Mouse (Mus musculus) small intestine, adult 10 weeks (tissue): ENCODE data around the gene Heatr4. TPM values are rescaled to one million over a fixed set of nuclear protein-coding genes. Genes with fewer than 3 reads are reported as not detected.

Experiments
- polyA plus RNA-seq: library from polyadenylated mRNA; stranded (reverse); fragments of 350-450 nt; fragmentation: Illumina TruSeq; extraction: RNeasy Lipid Tissue Mini Kit (QIAGEN cat#74804); gene quantifications from one replicate; pipeline ENCODE4 v1.2.3, GENCODE M21; 2014; ENCODE audit warnings: low replicate concordance

Heatr4 gene
- not detected for polyA plus RNA-seq

DNA sequence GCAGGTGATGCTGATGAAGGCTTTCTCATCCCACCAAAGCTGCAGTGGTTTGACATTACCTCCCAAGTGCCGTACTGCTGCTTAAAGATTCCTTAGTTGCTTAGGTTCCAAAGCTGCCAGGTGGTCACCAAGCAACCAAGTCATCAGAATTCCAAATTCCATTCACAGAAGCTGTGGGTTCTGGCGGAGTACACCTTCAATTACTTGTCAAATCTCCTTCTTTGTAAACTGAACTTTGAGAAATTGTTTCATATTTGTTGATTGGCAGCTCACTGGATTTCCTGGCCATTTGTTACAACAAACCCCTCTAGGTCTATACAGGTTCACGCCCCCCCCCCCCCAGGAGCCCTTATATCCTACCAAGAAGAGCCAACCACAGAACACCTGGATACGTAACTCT is at the start of gene Heatr4:
Gene Heatr4 (minus strand): TSS at position 101 of the 400 bp plus-strand sequence.

DNA sequence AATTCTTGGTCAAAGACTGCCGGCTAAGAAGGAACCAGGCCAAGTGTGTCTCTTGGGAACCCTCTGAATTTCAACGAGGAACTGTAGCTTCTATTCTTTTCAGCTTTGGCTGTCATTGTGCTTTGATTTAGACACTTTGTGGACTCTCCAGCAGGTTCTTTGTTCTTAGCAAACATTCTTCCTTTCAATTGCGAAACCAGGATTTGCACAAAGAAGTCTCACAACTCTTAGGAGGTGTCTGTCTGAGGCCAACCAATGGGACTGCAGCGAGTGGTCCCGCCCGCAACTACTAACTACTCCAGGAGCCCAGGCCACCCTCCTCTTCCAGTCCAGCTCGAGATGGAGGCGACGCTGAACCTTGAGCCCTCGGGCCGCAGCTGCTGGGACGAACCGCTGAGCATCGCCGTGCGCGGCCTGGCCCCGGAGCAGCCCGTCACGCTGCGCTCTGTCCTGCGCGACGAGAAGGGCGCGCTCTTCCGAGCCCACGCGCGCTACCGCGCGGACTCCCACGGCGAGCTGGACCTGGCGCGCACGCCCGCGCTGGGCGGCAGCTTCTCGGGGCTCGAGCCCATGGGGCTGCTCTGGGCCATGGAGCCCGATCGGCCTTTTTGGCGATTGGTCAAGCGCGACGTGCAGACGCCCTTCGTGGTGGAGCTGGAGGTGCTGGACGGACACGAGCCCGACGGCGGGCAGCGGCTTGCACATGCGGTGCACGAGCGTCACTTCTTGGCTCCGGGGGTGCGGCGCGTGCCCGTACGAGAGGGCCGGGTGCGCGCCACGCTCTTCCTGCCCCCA is 24.7 kb upstream of the Heatr4 start, which contains the start of gene Acot1:
Gene Acot1 (plus strand): TSS at position 320 of the 795 bp plus-strand sequence.

DNA sequence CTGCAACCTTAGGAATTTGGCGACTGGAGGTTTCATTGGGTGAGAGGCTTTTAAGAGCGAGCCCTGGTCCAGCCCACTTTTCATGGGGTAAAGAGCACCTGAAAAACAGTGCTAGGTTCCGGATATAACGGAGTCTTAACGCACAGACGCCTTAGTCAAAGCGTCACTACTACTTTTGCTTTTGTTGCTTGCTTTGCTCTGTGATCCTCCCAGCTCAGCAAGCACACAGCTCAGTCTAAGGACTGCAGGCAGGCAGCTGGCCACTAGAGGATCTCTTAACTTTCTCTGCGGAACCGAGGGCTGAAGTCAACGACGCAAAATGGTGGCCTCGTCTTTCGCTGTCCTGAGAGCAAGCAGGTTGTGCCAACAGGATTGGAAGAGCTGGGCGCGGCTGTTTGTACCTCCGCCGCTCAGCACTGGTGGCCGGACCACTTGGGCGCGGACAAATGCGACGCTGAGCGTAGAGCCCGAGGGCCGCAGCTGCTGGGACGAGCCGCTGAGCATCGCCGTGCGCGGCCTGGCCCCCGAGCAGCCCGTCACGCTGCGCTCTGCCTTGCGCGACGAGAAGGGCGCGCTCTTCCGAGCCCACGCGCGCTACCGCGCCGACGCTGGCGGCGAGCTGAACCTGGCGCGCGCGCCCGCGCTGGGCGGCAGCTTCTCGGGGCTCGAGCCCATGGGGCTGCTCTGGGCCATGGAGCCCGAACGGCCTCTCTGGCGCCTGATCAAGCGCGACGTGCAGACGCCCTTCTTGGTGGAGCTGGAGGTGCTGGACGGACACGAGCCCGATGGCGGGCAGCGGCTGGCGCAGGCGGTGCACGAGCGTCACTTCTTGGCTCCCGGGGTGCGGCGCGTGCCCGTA is 3.2 kb upstream of the Heatr4 start, which contains the start of gene Acot2:
Gene Acot2 (plus strand): TSS at position 279 of the 859 bp plus-strand sequence.

DNA sequence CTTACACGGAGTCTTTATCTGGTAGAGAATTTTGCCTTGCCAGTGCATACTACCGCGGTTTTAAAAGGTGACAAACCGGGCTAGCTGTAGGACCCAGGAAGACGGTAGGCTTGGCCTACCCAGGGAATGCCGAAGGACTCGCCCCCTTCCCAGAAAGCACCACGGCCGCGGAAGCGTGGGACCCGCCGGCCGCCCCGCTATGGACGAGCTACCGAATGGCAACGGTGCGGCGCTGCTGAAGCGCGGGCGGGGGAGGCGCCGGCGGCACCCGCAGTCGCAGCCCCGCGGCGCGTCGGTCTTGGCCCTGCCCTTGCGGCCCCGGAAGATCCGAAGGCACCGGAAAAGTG is 34.2 kb downstream of the Heatr4 start, which contains the start of gene Riox1:
Gene Riox1 (plus strand): TSS at position 116 of the 347 bp plus-strand sequence.

DNA sequence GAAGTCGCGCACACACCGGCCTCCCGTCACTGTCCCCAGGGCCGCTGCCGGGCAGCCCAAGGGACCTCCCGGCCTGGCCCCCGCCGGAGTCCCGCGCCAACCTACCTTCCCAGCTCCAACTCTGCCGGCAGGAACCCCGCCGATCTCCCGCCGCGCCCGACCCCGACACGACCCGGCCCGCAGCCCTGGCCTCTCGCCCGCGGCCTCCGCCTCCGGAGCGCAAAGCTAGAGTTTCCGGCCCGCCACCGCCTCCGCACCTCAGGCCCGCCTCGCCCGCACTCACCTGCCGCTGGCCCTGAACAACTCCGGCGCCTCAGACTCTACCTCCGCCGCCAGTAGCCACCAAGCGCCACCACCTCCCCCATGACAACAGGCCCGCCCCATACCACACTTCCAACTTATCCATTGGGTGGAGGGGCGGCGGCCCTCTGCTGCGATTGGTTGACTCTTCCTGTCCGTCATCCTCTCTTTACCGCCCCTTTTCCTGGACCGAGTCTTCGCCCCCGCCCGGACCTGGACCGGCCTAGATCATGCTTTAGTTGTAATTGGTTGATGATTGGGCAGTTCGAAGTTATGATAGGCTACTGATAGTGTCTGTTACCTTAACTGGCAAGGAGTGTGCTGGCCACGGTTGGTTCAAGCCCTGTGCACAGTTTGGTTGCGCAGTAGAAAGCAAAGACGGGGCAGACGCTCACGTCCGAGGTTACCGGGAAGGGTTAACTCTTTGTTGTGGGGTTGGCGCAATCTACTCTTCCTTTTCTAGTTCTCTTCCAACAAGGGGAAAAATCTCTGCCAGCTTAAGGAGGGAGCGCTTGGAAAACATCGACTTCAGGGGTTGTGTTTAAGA is 62.9 kb downstream of the Heatr4 start, which contains the start of gene Numb:
Gene Numb (minus strand): TSS at position 400 of the 847 bp plus-strand sequence.

Other genes starting within 250 kb of the Heatr4 start
- gene Papln, start 221.2 kb downstream of the Heatr4 start, polyA plus RNA-seq: 0.52 TPM
- 56.8 TPM for gene Numb, start 62.9 kb downstream of the Heatr4 start, polyA plus RNA-seq
- 1.1 TPM for gene Riox1, start 34.2 kb downstream of the Heatr4 start, polyA plus RNA-seq
- gene Acot2, start 3.0 kb upstream of the Heatr4 start, polyA plus RNA-seq: 1.2 TPM
- gene Acot1, start 24.6 kb upstream of the Heatr4 start, polyA plus RNA-seq: 9.7 TPM
- gene Acot4, start 53.5 kb upstream of the Heatr4 start, polyA plus RNA-seq: 45.4 TPM
- gene Gm49366, start 54.1 kb upstream of the Heatr4 start, polyA plus RNA-seq: not detected
- 0.45 TPM for gene Acot3, start 67.3 kb upstream of the Heatr4 start, polyA plus RNA-seq
- not detected for gene Acot5, start 84.5 kb upstream of the Heatr4 start, polyA plus RNA-seq
- gene Acot6, start 115.8 kb upstream of the Heatr4 start, polyA plus RNA-seq: 6.0 TPM
- gene Dnal1, start 129.5 kb upstream of the Heatr4 start, polyA plus RNA-seq: 6.5 TPM
- not detected for gene Pnma1, start 163.6 kb upstream of the Heatr4 start, polyA plus RNA-seq
- 9.1 TPM for gene Elmsan1, start 234.0 kb upstream of the Heatr4 start, polyA plus RNA-seq